Mouse (Mus musculus): ENCODE data around the gene Morn3. TPM values are rescaled to one million over a fixed set of nuclear protein-coding genes. Genes with fewer than 3 reads are reported as not detected.

The Morn3 gene
- polyA plus RNA-seq, 3 experiments from 2014 or later = 2.6 to 7.4 (median 6.1) TPM

GRCm38 (mm10) chr5:123021438-123021837, 25.4 kb downstream of the Morn3 start:
- peak; percentile 76 for ATAC-seq

DNA sequence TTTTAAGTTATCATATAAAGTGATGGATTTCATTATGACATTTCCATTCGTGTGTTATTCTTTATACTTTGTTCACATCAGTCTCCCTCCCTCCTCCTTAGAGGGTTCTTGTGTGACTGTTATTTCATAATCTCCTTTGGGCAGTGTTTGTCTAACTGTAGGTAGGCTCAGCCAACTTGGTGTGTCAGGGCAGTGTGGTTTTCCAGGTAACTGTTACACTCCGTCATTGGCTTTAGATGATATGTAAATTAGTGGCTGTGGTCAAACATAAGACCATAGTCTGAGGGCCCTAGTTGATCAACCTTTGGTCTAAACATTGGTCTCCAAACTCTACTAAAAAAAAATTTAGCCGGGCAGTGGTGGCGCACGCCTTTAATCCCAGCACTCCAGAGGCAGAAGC, 26.4 kb downstream of the Morn3 start:
- ATAC-seq = no peak

DNA sequence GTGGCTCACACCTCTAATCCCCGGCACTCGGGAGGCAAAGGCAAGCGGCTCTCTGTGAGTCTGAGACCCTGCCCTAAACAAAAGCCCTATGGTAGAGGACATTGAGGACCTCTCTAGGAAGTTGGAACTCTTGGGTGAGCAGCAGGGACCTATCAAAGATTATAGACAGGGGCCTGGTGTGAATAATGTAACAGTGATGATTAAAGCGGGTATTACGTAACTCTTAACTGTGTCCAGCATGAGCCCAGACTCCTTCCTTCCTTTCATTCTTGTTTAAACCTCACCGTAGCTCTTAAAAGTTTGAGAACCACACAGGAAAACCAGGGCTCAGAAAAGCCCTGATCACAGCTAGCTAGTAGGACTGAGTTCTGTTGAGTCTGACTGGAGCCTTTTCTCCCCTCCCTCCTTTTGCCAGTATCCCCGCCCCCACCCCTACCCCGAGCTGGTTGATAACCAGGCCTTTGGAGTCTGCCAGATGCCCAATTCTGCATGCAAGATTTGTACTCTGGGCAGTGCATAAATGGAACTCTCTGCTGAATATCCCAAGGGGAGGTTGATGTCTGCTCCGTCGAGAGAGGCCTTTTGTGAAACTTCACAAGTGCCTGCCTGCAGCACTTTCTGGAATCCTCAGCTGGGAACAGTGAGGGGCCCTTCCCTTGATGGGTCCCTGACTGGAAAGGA, 27.3 kb downstream of the Morn3 start:
- ATAC-seq = no peak

GRCm38 (mm10) chr5:123017504-123017903, 29.3 kb downstream of the Morn3 start:
- ATAC-seq = no peak

GRCm38 (mm10) chr5:123015915-123016314, 30.9 kb downstream of the Morn3 start:
- peak; percentile 67 for ATAC-seq

- ATAC-seq = peak; percentile 80
Observed at GRCm38 (mm10) chr5:123014753-123015701, 31.8 kb downstream of the Morn3 start, which contains the start of gene Orai1. Gene Orai1 (plus strand): TSS chr5:123015074.

DNA sequence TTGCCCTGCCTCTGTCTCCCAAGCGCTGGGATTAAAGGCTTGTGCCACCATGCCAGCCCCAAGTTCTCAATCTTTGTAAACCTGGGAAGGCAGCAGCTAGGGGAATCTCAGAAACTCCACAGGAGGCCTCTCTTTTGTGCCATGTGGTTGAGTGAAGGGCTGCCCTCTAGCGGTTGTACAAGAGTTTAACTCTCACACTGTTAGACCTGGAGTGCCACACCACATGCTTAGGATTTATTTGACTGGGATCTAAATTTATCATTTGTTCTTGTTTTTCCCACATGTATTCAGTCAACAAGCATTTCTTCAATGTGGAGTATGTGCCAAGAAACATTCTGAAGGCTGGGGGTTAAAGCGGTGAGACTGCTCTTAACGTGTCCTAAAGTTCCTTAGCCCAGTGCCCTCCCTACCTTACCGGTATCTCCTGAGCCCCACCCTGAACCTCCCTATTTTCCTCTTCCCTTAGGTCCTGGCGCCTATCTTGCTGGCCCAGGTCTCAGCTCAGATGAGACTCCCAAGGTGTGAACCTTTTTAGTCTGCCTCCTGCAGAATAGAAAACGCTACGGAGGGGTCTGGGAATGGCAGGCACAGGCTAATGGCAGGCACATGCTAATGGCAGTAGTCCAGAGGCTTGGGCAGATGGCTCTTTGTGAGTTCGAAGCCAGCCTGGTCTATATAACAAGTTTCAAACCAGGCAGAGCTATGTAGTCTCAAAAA, 33.1 kb downstream of the Morn3 start:
- ATAC-seq = no peak

DNA sequence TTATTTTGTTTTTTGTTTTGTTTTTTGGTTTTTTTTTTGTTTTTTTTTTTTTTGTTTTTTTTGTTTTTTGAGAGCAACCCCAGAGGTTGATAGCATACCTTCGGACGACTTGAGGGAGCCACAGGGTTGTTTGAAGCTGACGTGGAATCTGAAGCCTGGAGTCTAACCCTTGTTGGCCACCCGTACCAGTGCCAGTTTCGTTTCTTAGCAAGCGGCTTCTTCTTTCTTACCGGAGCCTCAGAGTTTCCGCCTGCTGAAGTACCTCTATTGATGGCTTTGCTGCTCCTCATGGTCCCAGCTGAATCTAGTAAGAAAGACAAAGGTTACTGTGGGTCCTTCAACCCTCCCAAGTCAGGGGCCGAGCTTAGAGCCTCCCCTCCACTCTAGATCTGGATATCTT, 35.1 kb downstream of the Morn3 start:
- no peak for ATAC-seq

DNA sequence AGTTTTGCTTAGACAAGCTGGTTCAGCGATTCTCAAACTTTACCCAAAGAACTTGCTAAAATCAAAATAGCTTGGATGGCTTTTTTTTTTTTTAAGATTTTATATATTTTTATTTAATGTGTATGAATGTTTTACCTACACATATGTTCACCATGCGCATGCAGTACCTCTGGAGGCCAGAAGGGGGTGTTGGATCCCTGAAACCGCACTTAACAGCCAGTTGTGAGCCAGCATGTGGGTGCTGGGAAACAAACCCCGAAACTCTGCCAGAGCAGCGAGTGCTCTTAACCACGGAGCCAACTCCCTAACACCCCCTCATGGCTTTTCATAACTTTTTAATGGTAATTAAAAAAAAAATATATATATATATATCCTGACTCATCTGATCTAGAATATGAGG, 36.0 kb downstream of the Morn3 start:
- no peak for ATAC-seq

DNA sequence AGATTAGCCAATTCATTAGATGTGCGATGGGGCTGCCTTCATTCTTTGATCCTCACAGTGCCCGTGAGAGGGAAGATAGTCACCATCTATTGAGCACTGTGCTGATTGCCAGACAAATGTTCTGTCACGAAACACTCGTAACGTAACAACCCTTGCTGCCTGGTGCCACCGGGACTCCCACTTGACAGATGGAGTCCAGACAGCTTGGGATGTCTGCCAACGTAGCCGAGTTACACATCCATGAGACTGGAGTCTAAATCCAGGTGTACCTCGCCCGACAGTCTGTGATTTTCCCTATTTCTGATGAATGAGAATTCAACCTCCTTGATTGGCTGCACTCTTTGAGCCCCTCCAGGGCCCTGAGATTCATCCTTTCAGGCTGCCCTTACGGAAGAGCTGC, 36.9 kb downstream of the Morn3 start:
- no peak for ATAC-seq

- ATAC-seq = no peak
Observed at GRCm38 (mm10) chr5:123008877-123009493, 37.8 kb downstream of the Morn3 start.

DNA sequence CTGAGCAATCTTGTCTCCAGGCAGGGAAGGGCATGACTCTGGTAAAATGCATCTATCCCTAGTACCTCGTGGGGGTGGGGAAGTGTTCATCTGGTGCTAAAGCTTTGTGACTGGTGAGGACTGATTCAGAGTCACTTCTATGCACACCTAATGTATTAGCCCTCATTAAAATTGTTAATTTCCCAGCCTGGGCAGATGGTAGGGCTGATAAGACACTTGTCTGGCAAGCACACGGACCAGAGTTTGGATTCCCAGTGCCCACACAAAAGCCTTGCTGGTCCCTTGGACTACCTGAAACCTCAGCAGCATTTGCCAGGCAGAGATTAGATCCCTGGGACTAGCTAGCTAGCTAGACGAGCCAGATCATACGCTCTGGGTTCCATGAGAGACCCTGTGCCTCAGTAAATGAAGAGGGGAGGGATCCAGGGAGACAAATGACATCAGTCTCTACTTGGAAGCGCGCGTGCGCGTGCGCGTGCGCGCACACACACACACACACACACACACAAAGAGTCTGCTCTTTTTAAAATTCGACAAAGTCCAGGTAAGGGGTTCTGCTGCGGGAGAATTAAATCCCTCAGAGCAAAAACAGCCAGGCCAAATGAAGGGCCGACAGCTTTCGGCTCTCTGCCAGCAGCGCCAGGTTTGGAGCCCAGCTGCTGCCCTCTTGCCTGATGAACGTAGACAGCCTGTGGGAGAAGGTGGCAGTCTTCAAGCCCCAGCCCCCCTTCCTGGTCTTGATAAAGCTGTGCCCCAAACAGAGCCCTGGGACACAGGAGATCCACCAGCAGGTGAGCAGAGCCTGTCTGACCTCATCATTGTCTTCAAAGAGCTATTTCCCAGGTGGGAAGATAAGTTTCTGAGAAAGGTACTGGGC, 40.9 kb downstream of the Morn3 start:
- ATAC-seq = no peak

- no peak for ATAC-seq
Observed at GRCm38 (mm10) chr5:123000901-123001300, 45.9 kb downstream of the Morn3 start.

DNA sequence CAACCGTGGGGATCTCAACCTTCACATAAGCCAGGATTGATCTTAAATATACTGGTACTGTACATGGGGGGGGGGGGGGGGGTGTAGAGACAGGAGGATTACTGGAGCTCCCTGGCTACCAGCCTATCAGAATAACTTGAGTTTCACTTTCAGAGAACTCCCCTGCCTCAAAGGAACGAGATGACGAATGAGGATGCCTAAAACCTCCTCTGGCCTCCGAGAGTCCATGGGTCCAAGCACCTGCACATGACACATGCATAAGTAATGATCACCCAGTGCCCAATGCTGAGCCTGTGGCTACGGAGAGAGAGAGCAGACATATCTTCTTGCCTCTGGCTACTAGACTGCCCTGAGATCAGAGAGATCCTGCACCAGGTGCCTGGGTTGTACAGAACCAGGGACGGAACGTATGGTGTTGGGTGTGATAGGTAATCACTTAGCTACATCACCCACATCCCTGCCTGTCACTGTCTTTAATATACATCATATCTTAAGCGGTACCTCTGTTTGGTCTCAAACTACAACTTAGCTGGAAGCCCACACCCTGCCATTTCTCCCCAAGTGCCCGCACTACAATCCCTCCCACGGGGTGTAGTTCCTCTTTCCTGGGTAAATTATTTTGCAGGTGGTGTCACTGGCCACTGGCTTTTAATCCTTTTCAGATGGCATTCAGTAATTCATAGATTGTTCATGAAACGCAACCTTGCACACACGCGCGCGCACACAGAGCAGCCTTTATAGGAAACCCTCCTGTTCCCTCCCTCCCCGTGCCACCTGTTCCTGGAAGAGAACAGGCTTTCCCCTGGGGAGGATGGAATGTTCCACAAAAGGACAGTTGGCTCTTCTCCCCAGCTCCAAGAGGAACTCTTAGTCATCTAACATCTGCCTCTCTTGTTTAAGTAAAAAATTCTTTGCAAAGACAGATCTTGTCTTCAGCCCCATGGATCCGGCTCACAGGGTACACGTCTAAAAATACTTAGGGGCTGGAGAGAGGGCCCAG, 49.3 kb downstream of the Morn3 start:
- ATAC-seq = no peak

DNA sequence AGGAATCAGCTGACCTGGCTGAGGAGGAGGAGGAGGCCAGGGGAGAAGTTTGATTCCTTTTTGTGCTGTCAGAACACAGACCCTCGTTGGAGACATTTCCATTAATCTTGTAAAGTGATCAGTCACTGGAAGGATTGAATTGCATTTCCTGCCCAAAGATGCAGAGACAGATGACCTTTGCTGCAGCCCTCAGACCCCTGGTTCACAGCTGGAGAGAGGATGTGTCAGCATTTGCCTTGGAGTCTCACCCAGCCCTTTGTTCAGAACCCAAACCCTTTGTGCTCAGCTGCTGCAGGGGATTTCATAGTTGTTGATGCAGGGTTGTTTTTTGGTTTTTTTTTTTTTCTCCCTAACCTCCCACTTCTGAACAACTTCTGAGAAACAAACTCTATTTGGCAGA, 51.9 kb downstream of the Morn3 start:
- ATAC-seq = peak; percentile 6

DNA sequence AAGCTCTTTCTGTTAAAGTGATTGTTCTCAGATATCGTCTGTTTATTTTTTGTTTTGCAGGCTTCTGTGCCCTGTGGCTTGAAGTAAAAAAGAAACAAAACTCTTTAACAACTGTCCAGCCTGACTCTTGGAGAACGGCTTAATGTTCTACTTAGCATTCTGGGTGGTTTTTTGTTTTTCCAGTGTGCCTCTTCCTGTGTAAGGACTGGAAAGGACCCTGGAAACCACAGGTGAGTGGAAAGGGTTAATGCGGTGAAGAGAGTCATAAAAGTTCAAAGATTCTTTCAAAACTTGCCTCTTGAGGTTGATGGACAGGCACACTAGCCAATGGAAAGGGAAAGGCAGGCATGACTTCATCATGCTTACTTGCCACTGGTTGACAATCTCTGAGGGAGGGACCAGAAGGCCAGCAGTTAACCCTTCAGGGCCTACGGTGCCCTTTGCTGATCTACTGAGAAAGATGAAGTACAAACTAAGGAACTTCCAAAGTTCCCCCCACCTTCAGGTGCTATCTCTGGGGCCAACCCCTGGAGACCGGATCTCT, 52.4 kb downstream of the Morn3 start:
- ATAC-seq = peak; percentile 76

DNA sequence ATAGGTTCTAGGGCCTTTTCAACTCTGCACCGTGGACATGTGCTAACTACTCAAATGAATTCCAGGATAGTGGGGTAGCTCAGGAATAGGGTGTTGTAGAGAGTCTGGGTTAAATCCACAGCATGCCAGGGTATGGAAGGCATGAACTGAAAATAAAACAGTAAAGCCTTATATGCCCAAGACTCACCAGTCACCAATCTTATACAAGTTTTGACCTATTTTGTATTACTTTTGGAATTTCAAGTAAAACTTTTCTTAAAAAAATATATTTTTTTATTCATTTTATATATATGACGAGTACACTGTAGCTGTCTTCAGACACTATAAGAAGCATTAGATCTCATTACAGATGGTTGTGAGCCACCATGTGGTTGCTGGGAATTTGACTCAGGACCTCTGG, 53.0 kb downstream of the Morn3 start:
- ATAC-seq = no peak

DNA sequence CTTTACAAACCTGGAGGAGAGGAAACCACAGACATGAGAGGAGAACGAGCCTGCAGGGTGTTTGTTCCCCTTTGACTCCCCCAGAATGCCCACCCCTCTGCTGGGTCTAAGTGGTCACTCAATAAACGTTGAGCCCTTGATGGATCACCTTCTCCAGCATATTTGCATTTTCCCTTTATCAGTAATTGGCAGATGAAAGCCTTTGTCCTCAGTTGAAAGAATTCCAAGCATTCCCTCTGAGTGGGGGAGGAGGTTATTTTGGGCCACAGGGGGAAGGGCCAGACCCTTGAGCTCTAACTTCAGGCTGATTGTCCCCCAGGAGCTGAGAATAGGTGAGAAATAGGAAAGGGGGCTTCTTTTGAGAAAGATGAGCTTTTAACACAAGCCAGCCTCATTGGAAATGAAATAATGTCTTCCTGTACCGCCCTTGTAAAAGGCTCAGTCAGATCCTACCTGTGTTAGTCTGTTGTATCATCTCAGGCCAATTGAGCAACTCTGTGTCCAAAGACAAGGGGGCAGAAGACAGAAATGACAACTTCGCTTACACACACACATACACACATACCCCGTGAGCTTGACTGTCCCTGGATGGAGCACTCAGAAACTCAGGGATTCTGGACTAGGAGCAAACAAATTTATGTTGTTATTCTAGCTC, 55.3 kb downstream of the Morn3 start:
- no peak for ATAC-seq

- ATAC-seq = peak; percentile 67
Observed at GRCm38 (mm10) chr5:122990411-122991160, 56.2 kb downstream of the Morn3 start.

All from inflammation-experienced regulatory T-cells, adult 6 months (primary cell).